Mouse (Mus musculus) adipose tissue, adult 10 weeks (tissue): ENCODE data around the gene Cgn. TPM values are rescaled to one million over a fixed set of nuclear protein-coding genes. Genes with fewer than 3 reads are reported as not detected.

Source experiments
- polyA plus RNA-seq: library from polyadenylated mRNA; stranded (reverse); fragments of 350-450 nt; fragmentation: Illumina TruSeq; extraction: RNeasy Lipid Tissue Mini Kit (QIAGEN cat#74804); gene quantifications from one replicate; pipeline ENCODE4 v1.2.3, GENCODE M21; 2014; ENCODE audit warnings: low read depth, low replicate concordance

Cgn gene
- polyA plus RNA-seq: 13.1 TPM

GRCm38 (mm10) chr3:94786367-94786835 is at the start of gene Cgn:
TSS of gene Cgn (minus strand) at chr3:94786492.

Other genes with a start within 250 kb of the Cgn start
- gene Snx27, start 203.8 kb downstream of the Cgn start, polyA plus RNA-seq: 17.9 TPM
- gene Gm10972, start 143.4 kb downstream of the Cgn start, polyA plus RNA-seq: not detected
- 13.2 TPM for gene Tuft1, start 127.6 kb downstream of the Cgn start, polyA plus RNA-seq
- gene Selenbp2, start 92.9 kb downstream of the Cgn start, polyA plus RNA-seq: 3.5 TPM
- 17.9 TPM for gene Pogz, start 51.1 kb upstream of the Cgn start, polyA plus RNA-seq
- 211 TPM for gene Psmb4, start 100.5 kb upstream of the Cgn start, polyA plus RNA-seq
- 123 TPM for gene Selenbp1, start 146.6 kb upstream of the Cgn start, polyA plus RNA-seq
- gene Rfx5, start 167.6 kb upstream of the Cgn start, polyA plus RNA-seq: 13.5 TPM
- 33.9 TPM for gene Pi4kb, start 188.2 kb upstream of the Cgn start, polyA plus RNA-seq
- gene Zfp687, start 229.0 kb upstream of the Cgn start, polyA plus RNA-seq: 24.9 TPM